Mouse (Mus musculus) lung, adult 2 months (tissue): ENCODE results near the gene Lrrc30.

Source experiments
- CTCF ChIP-seq: fragments of 200-500 bp; IDR thresholded peaks from 2 replicates; pipeline ENCODE4 v1.5.1; 2011; ENCODE audit warnings: mild to moderate bottlenecking, low read length, control low read depth; ENCODE audit not compliant: insufficient read depth
- POLR2A ChIP-seq: fragments of 200-500 bp; IDR thresholded peaks from 2 replicates; pipeline ENCODE4 v1.6.1; 2011; ENCODE audit warnings: low read depth, mild to moderate bottlenecking, control low read depth, low read length, borderline replicate concordance; ENCODE audit errors: extremely low read depth

DNA sequence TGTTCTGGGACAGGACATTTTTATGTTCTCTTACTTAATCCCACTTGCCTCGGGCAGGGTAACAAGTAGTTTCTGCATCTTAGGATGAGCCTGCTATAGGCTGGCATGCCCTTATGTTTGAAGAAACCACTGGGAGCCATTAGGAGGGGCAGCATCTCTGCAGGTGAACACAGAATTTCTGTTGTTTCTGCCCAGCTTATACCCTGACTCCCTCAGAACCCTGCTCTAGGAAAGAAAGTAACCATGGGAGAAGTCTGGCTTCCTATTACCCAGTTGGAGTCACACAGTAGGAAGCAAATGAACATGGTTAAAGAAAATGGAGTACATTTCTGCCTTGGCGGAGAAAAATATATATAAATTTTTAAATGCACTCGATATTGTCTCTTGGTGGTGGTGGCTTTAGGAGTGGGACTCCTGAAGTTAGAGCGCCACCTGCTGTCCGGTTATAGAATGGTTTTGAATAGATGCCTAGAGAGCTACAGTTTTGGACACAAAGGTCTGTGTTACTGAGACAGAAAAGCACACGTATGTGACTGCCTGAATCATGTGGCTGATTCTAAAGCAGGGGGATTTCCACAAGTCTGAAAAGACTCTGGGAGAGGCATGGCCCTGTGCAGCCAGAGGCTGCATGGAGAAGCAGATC, 47.5 kb downstream of the Lrrc30 start:
- peak; percentile 30; the same call in 1 of the 2 replicates for TF ChIP-seq CTCF
- no peak for TF ChIP-seq POLR2A
